Mouse (Mus musculus): ENCODE results near the gene Ndufa6. TPM values are rescaled to one million over a fixed set of nuclear protein-coding genes. Genes with fewer than 3 reads are reported as not detected.

Gene Ndufa6
- total and polyA plus RNA-seq, 2 experiments from 2014 or later = 397 to 1,167 TPM

GRCm38 (mm10) chr15:82362234-82362633 is 8.1 kb upstream of the Ndufa6 start:
- Histone ChIP-seq H3K9me3 (replicated peaks; ENCODE audit: control insufficient read depth, low read length) (no peaks in the 10 kb centered on the region), H3K27me3 (ENCODE audit: control insufficient read depth, insufficient read depth, low read length) (no peaks in the 10 kb centered on the region), H3K27ac (ENCODE audit: low read depth) (peak overlapping the region; percentile 81), H3K4me2 (ENCODE audit: low read depth, low read length) (no peak overlapping the region), H3K36me3 (replicated peaks; ENCODE audit: control insufficient read depth, insufficient read depth, low read length) (no peaks in the 10 kb centered on the region), H3K9ac (replicated peaks; ENCODE audit: low read depth, low read length) (no peak overlapping the region), H3K4me1 (ENCODE audit: control insufficient read depth, insufficient read depth) (peaks cover 4% of the 10 kb centered on the region; the same call in 1 of the 2 replicates), H3K4me3 (ENCODE audit: low read depth, low read length) (no peak overlapping the region)
- 0 out of 2 replicates have a peak, but pooled peaks have one; percentile 40 for TF ChIP-seq EP300 (IDR thresholded peaks at IDR 0.05; ENCODE audit: low read depth)
- TF ChIP-seq CTCF (IDR thresholded peaks at IDR 0.05; ENCODE audit: low read depth) = no peak
- DNase-seq (ENCODE audit: low spot score) = peak; percentile 54
- WGBS = 63% methylated on average over 3 of the region's 4 CpGs
- peak; percentile 63 for ATAC-seq (ENCODE audit: insufficient read depth, low read depth)

- H3K9ac ChIP-seq (replicated peaks; ENCODE audit: low read depth, low read length) = no peak overlapping the region
- H3K4me3 ChIP-seq (ENCODE audit: low read depth, low read length) = no peak overlapping the region
- H3K9me3 ChIP-seq (replicated peaks; ENCODE audit: control insufficient read depth, low read length) = no peaks in the 10 kb centered on the region
- DNase-seq (ENCODE audit: low spot score) = peak; percentile 86
- TF ChIP-seq CTCF (IDR thresholded peaks at IDR 0.05; ENCODE audit: low read depth) (peak; percentile 67), EP300 (IDR thresholded peaks at IDR 0.05; ENCODE audit: low read depth) (no peak)
- H3K27ac ChIP-seq (ENCODE audit: low read depth) = peak overlapping the region; percentile 81
- no peaks in the 10 kb centered on the region for H3K36me3 ChIP-seq (replicated peaks; ENCODE audit: control insufficient read depth, insufficient read depth, low read length)
- H3K4me1 ChIP-seq (ENCODE audit: control insufficient read depth, insufficient read depth) = peaks cover 4% of the 10 kb centered on the region; the same call in 1 of the 2 replicates
- H3K4me2 ChIP-seq (ENCODE audit: low read depth, low read length) = no peak overlapping the region
- H3K27me3 ChIP-seq (ENCODE audit: control insufficient read depth, insufficient read depth, low read length) = no peaks in the 10 kb centered on the region
- WGBS = 51% methylated on average over 11 of the region's 11 CpGs
- ATAC-seq (ENCODE audit: insufficient read depth, low read depth) = peak; percentile 81
These were observed 7.4 kb upstream of the Ndufa6 start for GRCm38 (mm10) chr15:82361459-82362018.

- Histone ChIP-seq H3K4me1 (ENCODE audit: control insufficient read depth, insufficient read depth) (peaks cover 8% of the 10 kb centered on the region), H3K9ac (replicated peaks; ENCODE audit: low read depth, low read length) (no peak overlapping the region; the same call in 1 of the 2 replicates), H3K36me3 (replicated peaks; ENCODE audit: control insufficient read depth, insufficient read depth, low read length) (no peaks in the 10 kb centered on the region), H3K4me3 (ENCODE audit: low read depth, low read length) (no peak overlapping the region), H3K27me3 (ENCODE audit: control insufficient read depth, insufficient read depth, low read length) (no peaks in the 10 kb centered on the region), H3K4me2 (ENCODE audit: low read depth, low read length) (peak overlapping the region; percentile 32), H3K27ac (ENCODE audit: low read depth) (peak overlapping the region; percentile 79), H3K9me3 (replicated peaks; ENCODE audit: control insufficient read depth, low read length) (no peaks in the 10 kb centered on the region)
- DNase-seq (ENCODE audit: low spot score) (peak; percentile 38), ATAC-seq (ENCODE audit: insufficient read depth, low read depth) (no peak)
- 31% methylated on average over 22 of the region's 22 CpGs for WGBS
- TF ChIP-seq CTCF (IDR thresholded peaks at IDR 0.05; ENCODE audit: low read depth) = no peak
- no peak for TF ChIP-seq EP300 (IDR thresholded peaks at IDR 0.05; ENCODE audit: low read depth)
These were observed 4.5 kb upstream of the Ndufa6 start for GRCm38 (mm10) chr15:82358431-82359260.

GRCm38 (mm10) chr15:82353745-82354113 is 393 bp downstream of the Ndufa6 start:
- DNase-seq (ENCODE audit: low spot score) (no peak), ATAC-seq (ENCODE audit: insufficient read depth, low read depth) (peak; percentile 31)
- Histone ChIP-seq H3K27ac (ENCODE audit: low read depth) (peak overlapping the region; percentile 96), H3K9ac (replicated peaks; ENCODE audit: low read depth, low read length) (peak overlapping the region; percentile 99), H3K4me2 (ENCODE audit: low read depth, low read length) (peak overlapping the region; percentile 89), H3K9me3 (replicated peaks; ENCODE audit: control insufficient read depth, low read length) (no peaks in the 10 kb centered on the region), H3K4me3 (ENCODE audit: low read depth, low read length) (peak overlapping the region; percentile 91), H3K4me1 (ENCODE audit: control insufficient read depth, insufficient read depth) (peaks cover 18% of the 10 kb centered on the region), H3K27me3 (ENCODE audit: control insufficient read depth, insufficient read depth, low read length) (no peaks in the 10 kb centered on the region), H3K36me3 (replicated peaks; ENCODE audit: control insufficient read depth, insufficient read depth, low read length) (peaks cover 24% of the 10 kb centered on the region)
- WGBS = 2% methylated on average over 23 of the region's 23 CpGs
- TF ChIP-seq CTCF (IDR thresholded peaks at IDR 0.05; ENCODE audit: low read depth) = no peak
- TF ChIP-seq EP300 (IDR thresholded peaks at IDR 0.05; ENCODE audit: low read depth) = no peak

- Histone ChIP-seq H3K9me3 (replicated peaks; ENCODE audit: control insufficient read depth, low read length) (no peaks in the 10 kb centered on the region), H3K4me1 (ENCODE audit: control insufficient read depth, insufficient read depth) (peaks cover 14% of the 10 kb centered on the region), H3K27ac (ENCODE audit: low read depth) (peak overlapping the region; percentile 96), H3K27me3 (ENCODE audit: control insufficient read depth, insufficient read depth, low read length) (no peaks in the 10 kb centered on the region), H3K36me3 (replicated peaks; ENCODE audit: control insufficient read depth, insufficient read depth, low read length) (peaks cover 29% of the 10 kb centered on the region), H3K9ac (replicated peaks; ENCODE audit: low read depth, low read length) (peak overlapping the region; percentile 99), H3K4me3 (ENCODE audit: low read depth, low read length) (peak overlapping the region; percentile 91), H3K4me2 (ENCODE audit: low read depth, low read length) (peak overlapping the region; percentile 89)
- DNase-seq (ENCODE audit: low spot score) (no peak), ATAC-seq (ENCODE audit: insufficient read depth, low read depth) (no peak)
- TF ChIP-seq CTCF (IDR thresholded peaks at IDR 0.05; ENCODE audit: low read depth) (no peak), EP300 (IDR thresholded peaks at IDR 0.05; ENCODE audit: low read depth) (no peak)
- WGBS = 19% methylated on average over 14 of the region's 14 CpGs
These were observed 911 bp downstream of the Ndufa6 start for GRCm38 (mm10) chr15:82353078-82353744.
